Mouse (Mus musculus) brain, adult 10 weeks (tissue): ENCODE results near the gene Ptprr. TPM values are rescaled to one million over a fixed set of nuclear protein-coding genes. Genes with fewer than 3 reads are reported as not detected.

Experiments
- polyA plus RNA-seq: library from polyadenylated mRNA; stranded (reverse); fragments of 350-450 nt; fragmentation: Illumina TruSeq; extraction: RNeasy Lipid Tissue Mini Kit (QIAGEN cat#74804); gene quantifications from one replicate; pipeline ENCODE4 v1.2.3, GENCODE M21; 2015; ENCODE audit warnings: low read depth, low replicate concordance

Ptprr gene
- 12.3 TPM for polyA plus RNA-seq

GRCm38 (mm10) chr10:116017845-116018479 is at the start of gene Ptprr:
TSS of gene Ptprr (plus strand) at chr10:116018213.

GRCm38 (mm10) chr10:116113867-116114474 is 96.0 kb downstream of the Ptprr start, which contains the start of gene 4933416C03Rik:
TSS of gene 4933416C03Rik (minus strand) at chr10:116113917.

GRCm38 (mm10) chr10:116275280-116275679 is 257.3 kb downstream of the Ptprr start, which contains the start of gene Ptprb:
TSS of gene Ptprb (plus strand) at chr10:116275523.

Other genes with a start within 250 kb of the Ptprr start
- 1.1 TPM for gene Tspan8, start 201.4 kb upstream of the Ptprr start, polyA plus RNA-seq
- gene 4933416C03Rik, start 95.7 kb downstream of the Ptprr start, polyA plus RNA-seq = not detected